Mouse (Mus musculus) kidney, adult 2 months (tissue): ENCODE data around the gene Slc17a2.

Experiments
- CTCF ChIP-seq: fragments of 200-500 bp; conservative IDR thresholded peaks from 2 replicates; pipeline ENCODE4 v1.5.1; 2011; ENCODE audit warnings: low read depth, mild to moderate bottlenecking, control low read depth, low read length, moderate library complexity, mixed read lengths; ENCODE audit not compliant: insufficient read depth, insufficient read length
- POLR2A ChIP-seq: fragments of 200-500 bp; IDR thresholded peaks from one replicate; pipeline ENCODE4 v1.6.1; 2011; ENCODE audit warnings: low read depth, low read length, control low read depth

- TF ChIP-seq CTCF (no peak), POLR2A (no peak)
These were observed 66.3 kb downstream of the Slc17a2 start for GRCm38 (mm10) chr13:23873141-23873540.
